Mouse (Mus musculus): Measurements from ENCODE around the gene Gm20388. TPM values are rescaled to one million over a fixed set of nuclear protein-coding genes. Genes with fewer than 3 reads are reported as not detected.
A peak's percentile ranks its signal among the peaks of the same experiment; 100 is the strongest.

Gm20388 gene
- total RNA-seq, 1 experiment from 2014 or later: 18.4 TPM

- 0 out of 4 replicates have a peak, but pooled peaks of 1 of the 2 experiments have one; percentile 40 for ATAC-seq (replicated peaks in 1 of 2; ENCODE audit: insufficient read depth in 1 of 2, low FRiP score in 2 of 2, low TSS enrichment in 1 of 2, low read depth in 1 of 2, poor library complexity in 2 of 2, severe bottlenecking in 2 of 2)
These were observed 3068.8 kb downstream of the Gm20388 start for GRCm38 (mm10) chr8:122979424-122979823.

DNA sequence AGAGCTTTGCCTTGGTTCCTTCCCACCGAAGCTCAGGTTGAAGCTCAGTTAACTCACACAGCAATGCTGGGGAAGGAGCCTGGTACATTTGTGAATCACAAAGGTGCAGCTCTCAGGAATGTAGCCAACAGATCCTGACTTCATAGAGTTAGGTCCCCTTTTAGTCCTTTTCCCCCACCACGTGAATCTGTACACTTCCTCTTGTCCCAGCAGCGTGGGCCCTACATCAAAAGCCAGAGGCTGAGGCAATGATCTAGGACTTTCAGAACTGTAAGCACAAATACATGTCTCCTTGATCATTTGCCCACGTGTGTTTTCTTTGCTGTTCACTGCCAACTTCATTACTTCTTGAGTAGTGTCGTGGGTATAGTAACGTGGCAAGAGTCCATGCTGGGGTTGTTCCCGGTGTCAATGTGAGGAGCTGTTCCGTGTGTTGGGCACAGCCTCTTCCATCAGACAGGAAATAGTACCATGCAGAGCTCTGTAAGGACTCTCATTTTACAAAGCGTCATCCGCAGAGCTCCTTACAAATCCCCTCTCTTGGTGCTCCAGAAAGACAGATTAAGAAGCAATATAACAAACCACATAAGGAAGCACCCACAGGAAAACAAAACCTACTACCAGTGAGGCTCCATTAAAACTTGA lies 3069.3 kb downstream of the Gm20388 start:
- ATAC-seq (replicated peaks in 1 of 2; ENCODE audit: insufficient read depth in 1 of 2, low FRiP score in 2 of 2, low TSS enrichment in 1 of 2, low read depth in 1 of 2, poor library complexity in 2 of 2, severe bottlenecking in 2 of 2): peak; percentile 44 to 46; a peak in 1 of 4 replicates

- no peak for ATAC-seq (replicated peaks in 1 of 2; ENCODE audit: insufficient read depth in 1 of 2, low FRiP score in 2 of 2, low TSS enrichment in 1 of 2, low read depth in 1 of 2, poor library complexity in 2 of 2, severe bottlenecking in 2 of 2)
These were observed 3071.0 kb downstream of the Gm20388 start for GRCm38 (mm10) chr8:122981646-122982045.

GRCm38 (mm10) chr8:122983178-122983942 lies 3072.7 kb downstream of the Gm20388 start:
- ATAC-seq (replicated peaks in 1 of 2; ENCODE audit: insufficient read depth in 1 of 2, low FRiP score in 2 of 2, low TSS enrichment in 1 of 2, low read depth in 1 of 2, poor library complexity in 2 of 2, severe bottlenecking in 2 of 2): no peak

DNA sequence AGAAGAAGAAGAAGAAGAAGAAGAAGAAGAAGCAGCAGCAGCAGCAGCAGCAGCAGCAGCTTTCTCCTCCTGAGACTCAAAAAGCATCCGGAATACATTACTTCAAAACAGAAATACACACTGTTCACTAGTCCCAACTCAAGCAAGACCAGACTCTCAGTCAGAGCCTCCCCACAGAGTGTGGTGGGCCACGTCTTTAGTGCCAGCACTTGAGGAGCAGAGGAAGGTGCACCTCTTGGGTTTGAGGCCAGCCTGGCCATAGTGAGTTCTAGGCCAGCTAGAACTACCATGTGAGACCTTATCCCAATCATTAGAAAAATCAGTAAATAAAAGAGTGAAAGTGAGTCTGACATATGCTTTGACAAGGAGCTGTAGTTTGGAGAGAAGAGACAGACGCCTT lies 3073.5 kb downstream of the Gm20388 start:
- ATAC-seq (replicated peaks in 1 of 2; ENCODE audit: insufficient read depth in 1 of 2, low FRiP score in 2 of 2, low TSS enrichment in 1 of 2, low read depth in 1 of 2, poor library complexity in 2 of 2, severe bottlenecking in 2 of 2): no peak

DNA sequence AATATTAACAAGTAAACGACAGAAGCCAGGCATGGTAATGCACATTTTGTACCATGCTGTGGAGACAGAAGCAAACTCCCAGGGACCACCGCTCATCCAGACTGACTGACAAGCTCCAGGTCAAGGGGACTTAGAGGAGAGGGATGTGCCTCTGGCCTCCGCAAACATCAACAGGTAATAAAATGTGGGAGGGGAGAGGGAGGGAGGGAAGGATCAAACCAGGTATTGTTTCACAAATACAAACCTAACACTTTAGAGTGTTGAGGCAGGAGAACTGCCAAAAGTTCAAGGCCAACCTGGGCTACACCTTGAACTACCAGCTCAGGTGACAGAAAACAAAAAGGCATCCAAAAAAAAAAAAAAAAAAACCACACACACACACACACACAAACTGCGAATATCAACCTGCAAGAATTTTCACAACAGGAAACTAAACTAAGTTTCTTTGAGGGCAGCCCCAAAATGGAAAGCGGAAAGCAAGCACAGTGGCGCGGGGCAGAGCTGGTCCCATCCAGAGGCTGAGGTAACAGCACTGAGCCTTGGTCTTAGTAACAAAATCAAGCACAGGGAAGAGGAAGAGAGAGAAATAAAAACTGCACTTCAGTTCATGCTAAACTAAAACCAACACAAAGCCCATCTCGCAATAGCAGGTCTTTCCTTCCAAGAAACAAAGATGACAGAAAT lies 3076.0 kb downstream of the Gm20388 start:
- ATAC-seq (replicated peaks in 1 of 2; ENCODE audit: insufficient read depth in 1 of 2, low FRiP score in 2 of 2, low TSS enrichment in 1 of 2, low read depth in 1 of 2, poor library complexity in 2 of 2, severe bottlenecking in 2 of 2): peak in 1 of 2 experiments; percentile 32; a peak in 1 of 4 replicates

DNA sequence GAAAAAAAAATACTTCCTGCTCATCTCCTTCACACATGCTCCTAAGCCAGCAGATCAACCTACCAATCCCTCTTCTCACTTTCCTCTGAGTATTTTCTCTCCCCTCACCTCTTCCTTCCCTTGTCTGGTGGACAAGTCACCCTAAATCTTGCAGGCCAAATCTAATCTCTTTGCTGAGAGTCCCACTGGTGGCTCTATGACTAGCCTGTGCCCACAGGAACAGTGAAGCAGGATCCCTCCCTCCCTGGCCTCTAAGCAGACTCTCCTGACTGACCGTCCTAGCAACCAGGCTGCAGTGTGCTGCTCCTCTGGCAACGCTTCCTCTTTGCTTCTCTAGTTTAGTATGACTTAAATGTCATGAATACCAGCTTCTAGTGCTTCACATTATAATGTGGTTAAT lies 3076.6 kb downstream of the Gm20388 start:
- ATAC-seq (replicated peaks in 1 of 2; ENCODE audit: insufficient read depth in 1 of 2, low FRiP score in 2 of 2, low TSS enrichment in 1 of 2, low read depth in 1 of 2, poor library complexity in 2 of 2, severe bottlenecking in 2 of 2): peak in 1 of 2 experiments; percentile 53; a peak in 2 of 4 replicates

DNA sequence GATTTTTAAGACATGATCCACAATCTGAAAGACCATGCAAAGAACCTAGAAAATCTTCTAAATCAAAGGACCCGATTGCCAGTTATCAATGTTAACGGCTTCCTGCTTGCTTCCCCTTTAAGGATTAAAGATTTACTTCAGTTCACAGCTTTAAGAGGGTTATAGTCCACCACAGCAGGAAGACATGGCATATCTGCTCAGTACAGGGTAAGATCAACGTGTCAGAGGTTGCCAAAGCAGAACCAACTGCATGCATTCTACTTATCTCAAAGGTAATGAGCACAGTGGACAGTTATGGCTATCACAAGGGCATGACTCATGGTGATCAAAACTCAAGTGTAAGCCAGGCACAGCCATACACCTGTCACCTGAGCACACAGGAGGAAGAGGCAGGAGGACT lies 3078.3 kb downstream of the Gm20388 start:
- ATAC-seq (replicated peaks in 1 of 2; ENCODE audit: insufficient read depth in 1 of 2, low FRiP score in 2 of 2, low TSS enrichment in 1 of 2, low read depth in 1 of 2, poor library complexity in 2 of 2, severe bottlenecking in 2 of 2): peak; percentile 20 to 33; a peak in 1 of 4 replicates

DNA sequence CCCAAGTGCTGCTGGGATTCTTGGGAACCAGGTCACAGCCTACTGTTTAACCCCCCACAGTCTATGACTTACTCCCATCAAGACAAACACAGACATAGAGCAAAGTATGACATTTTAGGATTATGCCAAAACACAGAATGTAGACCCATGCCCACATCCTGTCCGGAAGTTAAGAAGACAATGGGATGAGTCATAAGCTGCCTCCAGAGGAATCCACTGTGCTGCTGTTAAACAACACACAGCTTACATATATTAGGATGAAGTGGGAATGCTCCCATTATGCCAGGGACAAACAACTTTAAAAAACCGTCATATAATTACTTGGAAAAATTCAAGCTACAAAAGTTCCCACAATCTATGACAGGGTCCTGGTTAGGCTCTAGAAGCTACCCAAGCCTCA lies 3079.3 kb downstream of the Gm20388 start:
- ATAC-seq (replicated peaks in 1 of 2; ENCODE audit: insufficient read depth in 1 of 2, low FRiP score in 2 of 2, low TSS enrichment in 1 of 2, low read depth in 1 of 2, poor library complexity in 2 of 2, severe bottlenecking in 2 of 2): no peak

GRCm38 (mm10) chr8:122991368-122991767 lies 3080.7 kb downstream of the Gm20388 start:
- no peak for ATAC-seq (replicated peaks in 1 of 2; ENCODE audit: insufficient read depth in 1 of 2, low FRiP score in 2 of 2, low TSS enrichment in 1 of 2, low read depth in 1 of 2, poor library complexity in 2 of 2, severe bottlenecking in 2 of 2)

- ATAC-seq (replicated peaks in 1 of 2; ENCODE audit: insufficient read depth in 1 of 2, low FRiP score in 2 of 2, low TSS enrichment in 1 of 2, low read depth in 1 of 2, poor library complexity in 2 of 2, severe bottlenecking in 2 of 2): no peak
These were observed 3081.7 kb downstream of the Gm20388 start for GRCm38 (mm10) chr8:122992296-122992695.

- no peak for ATAC-seq (replicated peaks in 1 of 2; ENCODE audit: insufficient read depth in 1 of 2, low FRiP score in 2 of 2, low TSS enrichment in 1 of 2, low read depth in 1 of 2, poor library complexity in 2 of 2, severe bottlenecking in 2 of 2)
These were observed 3082.4 kb downstream of the Gm20388 start for GRCm38 (mm10) chr8:122993031-122993430.

- no peak for ATAC-seq (replicated peaks in 1 of 2; ENCODE audit: insufficient read depth in 1 of 2, low FRiP score in 2 of 2, low TSS enrichment in 1 of 2, low read depth in 1 of 2, poor library complexity in 2 of 2, severe bottlenecking in 2 of 2)
These were observed 3083.1 kb downstream of the Gm20388 start for GRCm38 (mm10) chr8:122993740-122994139.

DNA sequence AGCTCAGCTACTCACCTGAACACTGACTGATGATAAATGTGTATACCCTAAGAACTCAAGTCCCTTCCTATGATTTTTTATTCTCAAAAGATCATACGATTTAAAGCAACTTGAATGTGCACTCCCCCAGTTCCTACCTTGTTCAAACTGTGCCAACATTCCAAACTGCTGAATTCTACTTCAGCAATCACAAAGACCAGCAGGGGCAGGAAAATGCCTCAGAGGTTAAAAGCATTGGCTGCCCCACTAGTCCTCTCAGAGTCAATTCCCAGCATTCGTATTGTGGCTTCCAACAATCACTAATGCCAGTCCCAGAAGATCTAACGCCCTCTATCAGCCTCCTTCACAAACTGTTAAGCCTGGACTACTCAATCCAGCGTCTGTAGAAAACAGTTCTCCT lies 3087.3 kb downstream of the Gm20388 start:
- no peak for ATAC-seq (replicated peaks in 1 of 2; ENCODE audit: insufficient read depth in 1 of 2, low FRiP score in 2 of 2, low TSS enrichment in 1 of 2, low read depth in 1 of 2, poor library complexity in 2 of 2, severe bottlenecking in 2 of 2)

DNA sequence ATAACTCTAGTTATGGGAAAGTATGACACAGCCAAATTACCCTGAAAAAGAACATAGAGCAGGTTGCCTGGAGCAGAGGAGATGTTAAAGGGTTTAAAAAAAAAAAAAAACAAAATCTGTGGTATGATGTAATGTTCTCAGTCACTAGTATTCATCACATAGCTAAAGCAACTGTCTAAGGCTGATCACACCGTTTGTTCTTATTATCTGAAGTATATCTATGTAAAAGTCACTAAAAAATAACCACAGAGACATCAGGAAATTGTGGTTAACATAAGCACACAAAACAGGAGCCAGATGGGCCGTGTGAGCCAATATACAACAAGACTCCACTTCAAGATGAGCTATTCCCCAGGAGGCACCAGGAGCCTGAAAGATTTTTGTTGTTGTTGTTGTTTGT lies 3089.7 kb downstream of the Gm20388 start:
- peak; percentile 42 to 50; a peak in 3 of 4 replicates for ATAC-seq (replicated peaks in 1 of 2; ENCODE audit: insufficient read depth in 1 of 2, low FRiP score in 2 of 2, low TSS enrichment in 1 of 2, low read depth in 1 of 2, poor library complexity in 2 of 2, severe bottlenecking in 2 of 2)

DNA sequence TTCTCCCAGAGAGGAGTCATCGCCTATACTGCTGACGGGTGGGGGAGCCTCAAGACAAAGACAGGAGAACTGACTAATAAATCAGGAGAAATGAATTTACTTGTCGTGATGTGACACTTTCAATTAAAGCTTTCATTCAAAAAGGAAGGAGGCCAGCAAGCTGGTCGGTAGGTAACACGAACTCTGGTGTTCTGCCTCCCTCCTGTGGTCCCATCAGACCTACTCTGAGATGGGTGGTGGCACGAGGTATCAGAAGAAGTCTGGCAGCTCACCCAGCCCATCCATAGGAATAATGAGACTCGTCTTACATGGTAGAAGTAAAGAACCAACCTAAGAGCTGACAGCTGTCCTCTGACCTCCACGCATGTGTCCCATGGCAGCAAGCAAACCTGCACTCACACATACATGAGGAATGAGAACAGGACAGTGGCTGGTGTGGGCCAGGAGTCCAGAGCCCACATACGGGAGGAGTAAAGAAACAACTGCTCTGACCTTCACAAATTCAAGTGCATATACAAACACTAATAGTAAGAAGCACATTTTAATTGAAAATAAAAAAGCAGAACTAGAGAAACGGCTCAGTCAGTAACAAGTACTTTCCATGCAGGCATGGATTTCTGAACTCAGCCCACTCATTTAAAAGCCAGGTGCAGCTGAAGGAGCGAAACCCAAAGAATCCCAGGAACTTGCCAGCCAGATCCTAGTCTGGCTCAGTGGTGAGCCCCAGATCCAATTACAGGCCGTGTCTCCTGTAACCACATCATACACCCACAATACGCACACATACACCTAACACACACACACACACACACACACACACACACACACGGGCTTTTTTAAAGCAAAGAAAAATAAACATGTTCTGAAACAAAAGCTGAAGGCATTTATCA lies 3093.6 kb downstream of the Gm20388 start:
- ATAC-seq (replicated peaks in 1 of 2; ENCODE audit: insufficient read depth in 1 of 2, low FRiP score in 2 of 2, low TSS enrichment in 1 of 2, low read depth in 1 of 2, poor library complexity in 2 of 2, severe bottlenecking in 2 of 2): no peak; a peak in 1 of 4 replicates

DNA sequence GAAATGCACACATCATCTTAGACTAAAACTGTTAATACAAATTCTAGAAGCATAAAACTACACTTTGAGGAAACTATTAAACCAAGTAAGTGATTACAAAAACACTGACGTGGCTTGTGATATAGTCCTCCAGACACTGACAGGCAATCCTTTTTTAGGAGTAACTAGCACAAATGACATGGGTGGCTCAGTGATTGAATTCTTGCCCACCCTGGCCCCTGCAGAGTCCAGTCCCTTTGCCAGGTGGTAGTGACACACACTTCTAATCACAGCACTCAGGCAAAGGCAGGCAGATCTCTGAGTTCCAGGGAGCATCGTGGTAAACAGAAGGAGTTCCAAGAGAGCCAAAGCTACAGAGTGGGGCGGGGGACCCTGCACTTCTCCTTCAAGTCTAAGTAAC lies 3094.7 kb downstream of the Gm20388 start:
- no peak for ATAC-seq (replicated peaks in 1 of 2; ENCODE audit: insufficient read depth in 1 of 2, low FRiP score in 2 of 2, low TSS enrichment in 1 of 2, low read depth in 1 of 2, poor library complexity in 2 of 2, severe bottlenecking in 2 of 2)
